Mouse (Mus musculus) liver, adult 2 months (tissue): ENCODE measurements at regions not wholly inside any gene's neighbourhood (a gene's known extent, or its start where the extent isn't known, plus 50 kb on each side); places are given as distances from the start of the nearest gene placed in this dataset.

ENCODE experiments used
- DNase-seq: peaks from one replicate; pipeline ENCODE4 v3.0.0-alpha.2; 2011; ENCODE audit warnings: low read depth, low spot score; ENCODE audit errors: extremely low read depth
- H3K27ac ChIP-seq: fragments of 200-500 bp; replicated peaks from 2 replicates; pipeline ENCODE4 v1.5.1; 2012; ENCODE audit warnings: low read depth, mild to moderate bottlenecking, control low read depth, inconsistent platforms, low read length; ENCODE audit not compliant: insufficient read depth
- H3K27me3 ChIP-seq: fragments of 200-500 bp; 2 replicates; pipeline ENCODE4 v1.6.1; 2012; ENCODE audit warnings: mild to moderate bottlenecking, moderate library complexity, low read length, inconsistent platforms; ENCODE audit not compliant: control insufficient read depth, insufficient read depth
- H3K36me3 ChIP-seq: fragments of 200-500 bp; 2 replicates; pipeline ENCODE4 v1.6.1; 2012; ENCODE audit warnings: low read length, inconsistent platforms; ENCODE audit not compliant: control insufficient read depth, insufficient read depth
- H3K4me1 ChIP-seq: fragments of 200-500 bp; 2 replicates; pipeline ENCODE4 v1.6.1; 2011; ENCODE audit warnings: low read length; ENCODE audit not compliant: control insufficient read depth, insufficient read depth
- H3K4me3 ChIP-seq: fragments of 200-500 bp; 2 replicates; pipeline ENCODE4 v1.5.1; 2011; ENCODE audit warnings: low read depth, mild to moderate bottlenecking, control low read depth, low read length, moderate library complexity; ENCODE audit not compliant: insufficient read depth
- H3K79me2 ChIP-seq: fragments of 200-500 bp; 2 replicates; pipeline ENCODE4 v1.6.1; 2012; ENCODE audit warnings: inconsistent platforms, mild to moderate bottlenecking, low read length, moderate library complexity; ENCODE audit not compliant: control insufficient read depth, insufficient read depth
- H3K9ac ChIP-seq: fragments of 200-500 bp; 2 replicates; pipeline ENCODE4 v1.6.1; 2012; ENCODE audit warnings: low read depth, mild to moderate bottlenecking, control low read depth, inconsistent platforms, low read length
- CTCF ChIP-seq: fragments of 200-500 bp; IDR thresholded peaks from 2 replicates; pipeline ENCODE4 v1.5.1; 2011; ENCODE audit warnings: low read depth, low read length, control low read depth
- POLR2A ChIP-seq: fragments of 200-500 bp; IDR thresholded peaks from 2 replicates; pipeline ENCODE4 v1.6.1; 2011; ENCODE audit warnings: low read length, control low read depth; ENCODE audit not compliant: insufficient read depth; ENCODE audit errors: extremely low read depth
- WGBS: fragments of 180-500 bp; shearing (Covaris S2); methylation state at CpG from one replicate; pipeline ENCODE4 v1.1.7; 2018; 5-methylcytosine and 5-hydroxymethylcytosine counted together

- no peak for TF ChIP-seq CTCF
- 76% methylated on average over 7 of the region's 7 CpGs for WGBS
- DNase-seq, result no peak
- H3K4me1 ChIP-seq, result no peaks in the 10 kb centered on the region
- H3K79me2 ChIP-seq, result no peaks in the 10 kb centered on the region
- H3K36me3 ChIP-seq, result no peaks in the 10 kb centered on the region
- H3K27ac ChIP-seq, result no peak overlapping the region
- H3K4me3 ChIP-seq, result no peak overlapping the region
- no peaks in the 10 kb centered on the region for H3K27me3 ChIP-seq
- no peak overlapping the region for H3K9ac ChIP-seq
Measured at GRCm38 (mm10) chr15:60657572-60657971, 196.0 kb downstream of the Fam84b start.

- TF ChIP-seq POLR2A (no peak), CTCF (no peak)
- Histone ChIP-seq H3K27me3 (no peaks in the 10 kb centered on the region), H3K36me3 (no peaks in the 10 kb centered on the region), H3K79me2 (no peaks in the 10 kb centered on the region), H3K4me3 (no peak overlapping the region), H3K9ac (no peak overlapping the region), H3K4me1 (no peaks in the 10 kb centered on the region), H3K27ac (no peak overlapping the region)
- no peak for DNase-seq
- 74% methylated on average over 3 of the region's 3 CpGs for WGBS
Measured at GRCm38 (mm10) chr15:60655113-60655512, 198.5 kb downstream of the Fam84b start.

- no peak overlapping the region for H3K9ac ChIP-seq
- H3K27me3 ChIP-seq, result no peaks in the 10 kb centered on the region
- no peak overlapping the region for H3K27ac ChIP-seq
- no peak for DNase-seq
- no peaks in the 10 kb centered on the region for H3K36me3 ChIP-seq
- no peaks in the 10 kb centered on the region for H3K79me2 ChIP-seq
- no peak overlapping the region for H3K4me3 ChIP-seq
- 93% methylated on average over 2 of the region's 2 CpGs for WGBS
- H3K4me1 ChIP-seq, result no peaks in the 10 kb centered on the region
- no peak for TF ChIP-seq CTCF
- TF ChIP-seq POLR2A, result no peak
Measured at GRCm38 (mm10) chr15:60649252-60649651, 204.3 kb downstream of the Fam84b start.

- no peak for DNase-seq
Measured at GRCm38 (mm10) chr15:60641770-60642169, 211.8 kb downstream of the Fam84b start.

GRCm38 (mm10) chr15:60633457-60633850 lies 220.1 kb downstream of the Fam84b start:
- Histone ChIP-seq H3K4me1 (no peaks in the 10 kb centered on the region), H3K4me3 (no peak overlapping the region), H3K36me3 (no peaks in the 10 kb centered on the region), H3K27ac (no peak overlapping the region), H3K9ac (no peak overlapping the region), H3K79me2 (no peaks in the 10 kb centered on the region), H3K27me3 (no peaks in the 10 kb centered on the region)
- TF ChIP-seq POLR2A, result no peak
- no peak for TF ChIP-seq CTCF
- 80% methylated on average over 3 of the region's 3 CpGs for WGBS
- DNase-seq, result no peak

More at GRCm38 (mm10) chr15:60641770-60642169, 211.8 kb downstream of the Fam84b start:
- Histone ChIP-seq H3K79me2 (no peaks in the 10 kb centered on the region), H3K9ac (no peak overlapping the region), H3K27ac (no peak overlapping the region), H3K4me3 (no peak overlapping the region), H3K4me1 (no peaks in the 10 kb centered on the region), H3K36me3 (no peaks in the 10 kb centered on the region), H3K27me3 (no peaks in the 10 kb centered on the region)
- 74% methylated on average over 1 of the region's 1 CpGs for WGBS
- TF ChIP-seq CTCF, result no peak
- no peak for TF ChIP-seq POLR2A

- Histone ChIP-seq H3K4me3 (no peak overlapping the region), H3K4me1 (no peaks in the 10 kb centered on the region), H3K27ac (no peak overlapping the region), H3K79me2 (no peaks in the 10 kb centered on the region), H3K27me3 (no peaks in the 10 kb centered on the region), H3K9ac (no peak overlapping the region), H3K36me3 (no peaks in the 10 kb centered on the region)
- DNase-seq, result no peak
- 75% methylated on average over 4 of the region's 4 CpGs for WGBS
- TF ChIP-seq POLR2A (no peak), CTCF (no peak)
Measured at GRCm38 (mm10) chr15:60632789-60633456, 220.7 kb downstream of the Fam84b start.
